Mouse (Mus musculus): ENCODE data around the gene Rara.
"Not testable (repeated sequence)": the region's sequence is repeated elsewhere in the genome, so short reads cannot be mapped to it uniquely, and the experiment has no call there.

Rara gene

DNA sequence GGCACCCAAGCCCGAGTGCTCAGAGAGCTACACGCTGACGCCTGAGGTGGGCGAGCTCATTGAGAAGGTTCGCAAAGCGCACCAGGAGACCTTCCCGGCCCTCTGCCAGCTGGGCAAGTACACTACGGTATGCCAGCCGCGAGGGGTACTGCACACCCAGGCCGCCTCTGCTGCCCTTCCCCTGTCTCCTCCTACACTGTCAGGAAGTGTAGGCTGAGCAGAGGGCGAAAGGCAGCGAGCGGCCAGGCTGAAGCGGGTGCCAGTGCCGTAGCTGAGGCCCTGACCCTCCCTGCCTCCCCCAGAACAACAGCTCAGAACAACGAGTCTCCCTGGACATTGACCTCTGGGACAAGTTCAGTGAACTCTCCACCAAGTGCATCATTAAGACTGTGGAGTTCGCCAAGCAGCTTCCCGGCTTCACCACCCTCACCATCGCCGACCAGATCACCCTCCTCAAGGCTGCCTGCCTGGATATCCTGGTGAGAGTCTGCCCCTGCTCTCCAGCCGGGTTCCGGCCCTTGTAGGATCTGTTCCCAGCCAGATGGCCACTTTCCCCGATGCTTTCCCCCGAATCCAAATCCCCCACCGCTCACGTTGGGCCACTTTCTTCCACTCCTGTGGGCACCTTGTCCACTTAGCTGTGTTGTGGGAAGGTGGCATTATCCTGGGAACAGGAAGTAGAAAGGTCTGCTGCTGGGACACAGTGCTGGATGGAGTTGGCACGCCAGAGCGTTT is 42.7 kb downstream of the Rara start:
- no peak for DNase-seq

DNA sequence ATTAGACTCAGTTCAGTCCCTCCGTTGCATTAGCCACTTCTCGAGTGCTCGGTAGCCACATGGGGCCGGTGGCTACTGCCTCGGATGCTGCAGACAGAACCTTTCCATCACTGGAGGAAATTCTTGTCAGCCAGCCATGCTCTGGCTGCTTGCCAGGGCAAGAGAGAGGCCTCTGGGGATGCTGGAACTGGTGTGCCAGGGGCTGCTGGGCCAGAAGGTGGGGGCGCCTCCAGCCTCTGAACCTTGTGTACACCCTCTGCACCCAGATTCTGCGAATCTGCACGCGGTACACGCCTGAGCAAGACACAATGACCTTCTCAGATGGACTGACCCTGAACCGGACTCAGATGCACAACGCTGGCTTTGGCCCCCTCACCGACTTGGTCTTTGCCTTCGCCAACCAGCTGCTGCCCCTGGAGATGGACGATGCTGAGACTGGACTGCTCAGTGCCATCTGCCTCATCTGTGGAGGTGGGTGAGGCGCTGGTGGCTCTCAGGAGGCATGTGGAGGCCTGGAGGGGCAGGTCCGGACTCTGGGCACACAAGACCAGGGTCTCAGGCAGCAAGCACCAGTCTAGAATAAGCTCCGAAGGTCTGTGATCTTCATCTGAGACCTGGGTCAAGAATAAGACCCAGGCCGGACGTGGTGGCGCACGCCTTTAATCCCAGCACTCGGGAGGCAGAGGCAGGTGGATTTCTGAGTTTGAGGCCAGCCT is 43.9 kb downstream of the Rara start:
- DNase-seq = no peak

GRCm38 (mm10) chr11:98972215-98972614 is 44.6 kb downstream of the Rara start:
- DNase-seq = peak; percentile 80

- no peak for DNase-seq
Measured at GRCm38 (mm10) chr11:98972801-98973360, 45.3 kb downstream of the Rara start.

- DNase-seq = no peak
Measured at GRCm38 (mm10) chr11:98973584-98973983, 46.0 kb downstream of the Rara start.

GRCm38 (mm10) chr11:98974213-98974612 is 46.6 kb downstream of the Rara start:
- DNase-seq = no peak

- DNase-seq = peak; percentile 74
Measured at GRCm38 (mm10) chr11:98974871-98975719, 47.5 kb downstream of the Rara start.

- no peak for DNase-seq
Measured at GRCm38 (mm10) chr11:98978526-98979148, 51.0 kb downstream of the Rara start.

GRCm38 (mm10) chr11:98979356-98979755 is 51.7 kb downstream of the Rara start:
- DNase-seq = no peak

GRCm38 (mm10) chr11:98981289-98981996 is 53.8 kb downstream of the Rara start:
- DNase-seq = no peak

GRCm38 (mm10) chr11:98981997-98982772 is 54.6 kb downstream of the Rara start:
- peak; percentile 46 for DNase-seq

GRCm38 (mm10) chr11:98982773-98983133 is 55.1 kb downstream of the Rara start, which contains the start of gene Gjd3:
Gene Gjd3, minus strand, starts transcription at chr11:98983016.
- no peak for DNase-seq

DNA sequence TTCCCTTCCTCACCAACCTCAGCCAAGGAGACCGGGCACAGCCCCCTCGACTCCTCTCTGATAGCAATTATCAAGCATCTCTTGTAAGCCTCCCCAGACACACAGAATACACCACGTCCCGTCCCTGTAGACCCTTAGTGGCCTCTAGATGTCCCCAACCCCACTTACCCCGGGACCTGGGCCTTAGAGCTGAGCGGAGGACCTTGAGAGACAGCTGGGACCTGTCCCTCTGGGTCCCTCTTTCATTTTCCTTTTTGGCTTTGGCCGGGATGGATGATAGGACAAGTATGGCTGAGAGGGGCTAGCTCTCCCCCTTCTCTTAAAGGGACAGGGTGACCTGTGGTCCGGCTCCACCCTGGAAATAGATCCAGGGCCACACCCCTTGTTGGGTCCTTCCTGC is 55.9 kb downstream of the Rara start:
- no peak for DNase-seq

DNA sequence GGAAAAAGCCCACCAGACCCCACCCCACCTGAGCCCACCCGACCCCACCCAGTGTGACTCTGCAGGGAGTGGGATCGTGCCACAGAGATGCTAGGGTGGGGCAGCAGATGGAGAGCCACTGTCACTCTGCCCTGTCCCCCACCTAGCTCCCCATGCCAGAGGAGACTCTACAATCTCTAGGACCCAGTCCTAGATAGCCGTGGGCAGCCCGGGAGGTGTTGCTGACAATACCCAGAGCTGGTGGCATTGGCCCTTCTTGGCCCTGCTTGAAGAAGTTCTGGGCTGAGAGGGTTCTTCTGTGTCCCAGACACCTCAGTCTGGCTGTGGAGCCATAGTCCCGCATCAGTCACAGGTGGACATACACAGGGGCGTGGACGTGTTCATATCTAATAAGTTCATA is 57.9 kb downstream of the Rara start:
- DNase-seq = no peak

- not testable (repeated sequence) for DNase-seq
Measured at GRCm38 (mm10) chr11:98988260-98988659, 60.6 kb downstream of the Rara start.

DNA sequence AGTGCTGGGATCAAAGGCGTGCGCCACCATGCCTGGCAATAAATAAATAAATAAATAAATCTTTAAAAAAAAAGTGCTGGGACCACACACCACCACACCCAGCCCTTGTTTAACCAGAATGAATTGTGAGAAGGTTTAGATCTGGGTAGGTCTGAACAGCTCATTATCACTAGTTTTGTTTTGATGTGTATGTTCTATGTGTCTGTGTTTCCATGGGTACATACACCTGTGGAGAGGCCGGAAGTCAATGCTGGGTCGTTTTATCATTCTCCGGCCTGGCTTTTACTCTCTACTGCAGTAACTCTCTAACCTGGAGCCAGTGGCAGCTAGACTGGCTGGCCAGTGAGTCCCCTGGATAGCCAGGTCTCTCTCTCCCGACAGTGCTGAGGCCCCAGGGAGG is 63.2 kb downstream of the Rara start:
- DNase-seq = no peak

DNA sequence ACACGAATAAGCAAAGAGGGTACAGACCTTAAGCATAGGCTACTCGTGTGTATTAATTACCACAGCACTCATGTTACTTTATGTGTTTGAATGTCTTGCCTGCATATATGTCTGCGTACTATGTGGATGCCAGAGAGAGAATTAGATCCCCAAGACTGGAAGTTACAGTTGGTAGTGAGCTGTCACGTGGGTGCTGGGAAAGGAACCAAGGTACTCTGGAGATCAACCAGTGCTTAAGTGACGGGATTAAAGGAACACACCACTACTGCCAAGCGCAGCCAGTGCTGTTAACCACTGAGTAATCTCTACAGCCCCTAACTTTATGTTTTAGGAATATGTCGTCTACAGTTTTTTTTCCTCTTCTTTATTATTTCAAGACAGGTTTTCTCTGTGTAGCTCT is 68.4 kb downstream of the Rara start:
- no peak for DNase-seq

DNA sequence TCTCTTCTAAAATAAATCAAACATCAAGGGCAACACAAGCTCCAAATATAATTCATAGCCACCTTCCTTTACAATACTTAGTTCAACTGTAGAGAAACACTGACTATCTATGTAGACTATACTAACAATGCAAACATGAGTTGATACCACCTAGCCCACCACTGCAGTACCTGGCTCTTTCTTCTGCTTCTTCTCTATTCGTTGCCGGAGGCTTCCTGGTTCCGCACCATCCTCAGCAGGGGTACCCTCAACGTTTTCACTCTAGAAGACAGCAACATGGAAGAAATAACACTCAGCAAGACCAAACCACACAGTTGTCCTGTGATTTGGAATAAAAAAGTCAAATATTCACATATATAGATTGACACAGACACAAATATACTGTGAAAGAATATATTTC is 70.0 kb downstream of the Rara start:
- DNase-seq = no peak

GRCm38 (mm10) chr11:98998776-98999175 is 71.2 kb downstream of the Rara start:
- DNase-seq = no peak

DNA sequence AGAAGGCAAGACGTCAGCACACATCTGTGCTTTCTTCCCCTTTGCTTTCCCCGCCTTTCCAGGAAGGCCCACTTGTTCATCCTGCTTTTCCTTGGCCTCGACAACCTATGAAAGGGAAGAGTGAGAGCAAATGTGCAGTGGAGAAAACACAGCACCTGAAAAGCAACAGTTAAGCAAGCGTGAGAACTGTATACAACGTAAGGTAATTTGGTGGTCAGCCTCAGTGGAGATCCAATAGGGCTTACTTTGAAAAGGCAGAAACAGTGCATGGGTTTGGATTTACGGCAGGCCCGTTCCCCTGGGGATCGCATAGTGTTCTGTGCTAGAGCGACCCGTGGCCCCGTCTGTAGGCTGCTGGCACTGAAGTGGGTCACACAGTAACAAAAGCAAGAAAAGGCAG is 71.6 kb downstream of the Rara start:
- no peak for DNase-seq

GRCm38 (mm10) chr11:99006788-99007187 is 79.2 kb downstream of the Rara start:
- no peak for DNase-seq

Measured in liver (tissue).